Mouse (Mus musculus) spleen, postnatal 4 days (tissue): ENCODE results near the gene Tgm6.
A peak's percentile ranks its signal among the peaks of the same experiment; 100 is the strongest.

Experiments
- DNase-seq, 2 experiments: peaks; one replicate each; pipeline ENCODE4 v3.0.0; 2022; ENCODE audit warnings: low spot score in 2 of 2

The Tgm6 gene

GRCm38 (mm10) chr2:130178706-130179506 is 66.7 kb downstream of the Tgm6 start, which contains the start of gene Snrpb:
TSS of gene Snrpb (minus strand) at chr2:130179403.
- DNase-seq: peak; percentile 88 to 94

GRCm38 (mm10) chr2:130179507-130180019 is 67.3 kb downstream of the Tgm6 start:
- DNase-seq: peak in 1 of 2 experiments; percentile 77

GRCm38 (mm10) chr2:130188391-130188790 is 76.2 kb downstream of the Tgm6 start:
- DNase-seq: no peak

GRCm38 (mm10) chr2:130194894-130195293 is 82.7 kb downstream of the Tgm6 start, which contains the start of gene Tmc2:
TSS of gene Tmc2 (plus strand) at chr2:130195194.
- DNase-seq: no peak

GRCm38 (mm10) chr2:130200961-130201360 is 88.7 kb downstream of the Tgm6 start:
- no peak for DNase-seq
